Mouse (Mus musculus) forebrain, embryonic 14.5 days (tissue): ENCODE data around the gene Hdgfl3. TPM values are rescaled to one million over a fixed set of nuclear protein-coding genes. Genes with fewer than 3 reads are reported as not detected.

Experiments used
- ATAC-seq: fragments of 200-750 bp; cut with Nextera tagmentation; 2 replicates; pipeline ENCODE4 v1.8.0; 2017; ENCODE audit warnings: mild to moderate bottlenecking, moderate library complexity
- DNase-seq: peaks from one replicate; pipeline ENCODE4 v3.0.0-alpha.2; 2015; ENCODE audit warnings: low spot score
- H3K27ac ChIP-seq: fragments of 300-500 bp; sonication (generic); 2 replicates; pipeline ENCODE4 v1.5.1; 2014; ENCODE audit warnings: low read depth, mild to moderate bottlenecking, control low read depth, low read length, moderate library complexity
- H3K27me3 ChIP-seq: fragments of 300-500 bp; sonication (generic); replicated peaks from 2 replicates; pipeline ENCODE4 v1.6.1; 2014; ENCODE audit warnings: low read length, control low read depth, mixed read lengths; ENCODE audit not compliant: control insufficient read depth, insufficient read depth
- H3K36me3 ChIP-seq: fragments of 300-500 bp; sonication (generic); 2 replicates; pipeline ENCODE4 v1.6.1; 2014; ENCODE audit warnings: low read length, control low read depth; ENCODE audit not compliant: control insufficient read depth, insufficient read depth
- H3K4me1 ChIP-seq: fragments of 300-500 bp; sonication (generic); 2 replicates; pipeline ENCODE4 v1.6.1; 2014; ENCODE audit warnings: antibody characterized with exemption, low read length, control low read depth; ENCODE audit not compliant: control insufficient read depth, insufficient read depth
- H3K4me2 ChIP-seq: fragments of 300-500 bp; sonication (generic); 2 replicates; pipeline ENCODE4 v1.6.1; 2014; ENCODE audit warnings: mild to moderate bottlenecking, control low read depth, low read length
- H3K4me3 ChIP-seq: fragments of 300-500 bp; sonication (generic); 2 replicates; pipeline ENCODE4 v1.5.1; 2014; ENCODE audit warnings: low read depth, low read length, control low read depth
- H3K9ac ChIP-seq: fragments of 300-500 bp; sonication (generic); 2 replicates; pipeline ENCODE4 v1.6.1; 2014; ENCODE audit warnings: mild to moderate bottlenecking, low read length, control low read depth, moderate library complexity
- H3K9me3 ChIP-seq: fragments of 300-500 bp; sonication (generic); replicated peaks from 2 replicates; pipeline ENCODE4 v1.6.1; 2016; ENCODE audit warnings: low read length, control low read depth, mixed read lengths; ENCODE audit not compliant: control insufficient read depth
- WGBS: fragments of 180-500 bp; shearing (Covaris S2); extraction: QIAGEN DNeasy Blood & Tissue Kit; methylation state at CpG from one replicate; pipeline ENCODE4 v1.1.7; 2014; 5-methylcytosine and 5-hydroxymethylcytosine counted together
- polyA plus RNA-seq: library from polyadenylated mRNA; unstranded; fragments of >200 nt; fragmentation: Nextera tagmentation; extraction: Ambion mirVana; gene quantifications from 2 replicates; pipeline ENCODE4 v1.2.1, GENCODE M21; 2014

Hdgfl3 gene
- polyA plus RNA-seq, 1 experiment from 2014 or later = 62.3 TPM

GRCm38 (mm10) chr7:81835430-81835829 is 98.8 kb downstream of the Hdgfl3 start:
- Histone ChIP-seq H3K36me3 (no peaks in the 10 kb centered on the region), H3K4me3 (no peak overlapping the region), H3K4me2 (no peak overlapping the region), H3K9me3 (no peaks in the 10 kb centered on the region), H3K9ac (no peak overlapping the region), H3K27me3 (no peaks in the 10 kb centered on the region), H3K27ac (no peak overlapping the region), H3K4me1 (no peaks in the 10 kb centered on the region)
- 82% methylated on average over 5 of the region's 5 CpGs for WGBS
- DNase-seq (no peak), ATAC-seq (no peak)

GRCm38 (mm10) chr7:81834847-81835246 is 99.4 kb downstream of the Hdgfl3 start:
- Histone ChIP-seq H3K4me2 (no peak overlapping the region), H3K27ac (no peak overlapping the region), H3K4me1 (no peaks in the 10 kb centered on the region), H3K9ac (no peak overlapping the region), H3K9me3 (no peaks in the 10 kb centered on the region), H3K27me3 (no peaks in the 10 kb centered on the region), H3K4me3 (no peak overlapping the region), H3K36me3 (no peaks in the 10 kb centered on the region)
- no peak for DNase-seq
- ATAC-seq = no peak

Other genes with a start within 250 kb of the Hdgfl3 start
- 15.9 and 16.6 TPM in 2 replicates for gene Homer2, start 226.9 kb downstream of the Hdgfl3 start, polyA plus RNA-seq
- gene Ramac, start 171.5 kb downstream of the Hdgfl3 start, polyA plus RNA-seq = 172 and 180 TPM in 2 replicates
- 48.5 and 54.4 TPM in 2 replicates for gene 3110040N11Rik, start 145.0 kb downstream of the Hdgfl3 start, polyA plus RNA-seq
- 103 and 114 TPM in 2 replicates for gene Btbd1, start 105.0 kb downstream of the Hdgfl3 start, polyA plus RNA-seq
- not detected in 2 replicates for gene Gm10160, start 78.7 kb downstream of the Hdgfl3 start, polyA plus RNA-seq
- 8.4 and 10.7 TPM in 2 replicates for gene Tm6sf1, start 75.5 kb downstream of the Hdgfl3 start, polyA plus RNA-seq
- 0.06 and 0.15 TPM in 2 replicates for gene Bnc1, start 57.8 kb upstream of the Hdgfl3 start, polyA plus RNA-seq
- 49.9 and 56.2 TPM in 2 replicates for gene Sh3gl3, start 239.4 kb upstream of the Hdgfl3 start, polyA plus RNA-seq